Mouse (Mus musculus) G1E (cell line): ENCODE results near the gene Wbp11.

ENCODE experiments used
- CTCF ChIP-seq: IDR thresholded peaks from 2 replicates; pipeline ENCODE4 v1.5.1; 2012; ENCODE audit warnings: low read depth, low read length, inconsistent platforms, mixed read lengths
- GATA1 ChIP-seq: IDR thresholded peaks from 2 replicates; pipeline ENCODE4 v1.6.1; 2012; ENCODE audit warnings: borderline replicate concordance, low read length, inconsistent platforms, mixed read lengths
- POLR2AphosphoS5 ChIP-seq: IDR thresholded peaks from 2 replicates; pipeline ENCODE4 v1.6.1; 2012; ENCODE audit warnings: low read depth, low read length, inconsistent platforms; ENCODE audit not compliant: insufficient replicate concordance
- TAL1 ChIP-seq: conservative IDR thresholded peaks from 2 replicates; pipeline ENCODE4 v1.6.1; 2012; ENCODE audit warnings: low read depth, low read length, inconsistent platforms, mixed read lengths

- TF ChIP-seq CTCF = no peak
- TF ChIP-seq TAL1 = no peak
- no peak for TF ChIP-seq GATA1
- TF ChIP-seq POLR2AphosphoS5 = no peak
These were observed 3.0 kb downstream of the Wbp11 start for GRCm38 (mm10) chr6:136824987-136825386.
